Mouse (Mus musculus): ENCODE measurements around the gene Gm21731. TPM values are rescaled to one million over a fixed set of nuclear protein-coding genes. Genes with fewer than 3 reads are reported as not detected.
"Not testable (repeated sequence)": the region's sequence is repeated elsewhere in the genome, so short reads cannot be mapped to it uniquely, and the experiment has no call there.

Gene Gm21731
- not detected in 2 replicates for polyA plus RNA-seq (2015; fragmentation: Nextera tagmentation; extraction: Ambion mirVana)

DNA sequence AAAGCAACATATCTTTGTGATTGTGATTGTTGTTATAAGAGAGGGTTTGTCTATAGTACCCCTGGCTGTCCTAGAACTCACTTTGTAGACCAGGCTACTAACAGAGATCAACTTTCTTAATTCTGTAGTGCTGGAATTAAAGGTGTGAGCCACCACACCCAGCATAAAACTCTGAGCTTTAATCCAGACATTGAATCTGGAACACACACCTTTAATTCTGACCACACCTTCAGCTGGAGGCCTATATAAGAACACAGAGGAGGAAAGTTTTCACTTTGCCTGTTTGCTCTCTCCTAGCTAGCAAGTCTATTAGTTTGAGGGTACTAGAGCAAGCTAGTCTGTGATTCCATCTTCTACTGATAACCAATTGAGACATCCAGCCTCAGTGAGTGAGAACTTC lies at the start of gene Gm21731:
Gene Gm21731 (plus strand): TSS at position 301 of the 400 bp plus-strand sequence.
- not testable (repeated sequence) for H3K9ac ChIP-seq; H3K4me3 ChIP-seq; H3K27ac ChIP-seq; ATAC-seq (ENCODE audit: insufficient number of reproducible peaks, low FRiP score, low TSS enrichment, low read depth); H3K36me3 ChIP-seq; H3K4me2 ChIP-seq; H3K27me3 ChIP-seq; H3K9me3 ChIP-seq; H3K4me1 ChIP-seq

DNA sequence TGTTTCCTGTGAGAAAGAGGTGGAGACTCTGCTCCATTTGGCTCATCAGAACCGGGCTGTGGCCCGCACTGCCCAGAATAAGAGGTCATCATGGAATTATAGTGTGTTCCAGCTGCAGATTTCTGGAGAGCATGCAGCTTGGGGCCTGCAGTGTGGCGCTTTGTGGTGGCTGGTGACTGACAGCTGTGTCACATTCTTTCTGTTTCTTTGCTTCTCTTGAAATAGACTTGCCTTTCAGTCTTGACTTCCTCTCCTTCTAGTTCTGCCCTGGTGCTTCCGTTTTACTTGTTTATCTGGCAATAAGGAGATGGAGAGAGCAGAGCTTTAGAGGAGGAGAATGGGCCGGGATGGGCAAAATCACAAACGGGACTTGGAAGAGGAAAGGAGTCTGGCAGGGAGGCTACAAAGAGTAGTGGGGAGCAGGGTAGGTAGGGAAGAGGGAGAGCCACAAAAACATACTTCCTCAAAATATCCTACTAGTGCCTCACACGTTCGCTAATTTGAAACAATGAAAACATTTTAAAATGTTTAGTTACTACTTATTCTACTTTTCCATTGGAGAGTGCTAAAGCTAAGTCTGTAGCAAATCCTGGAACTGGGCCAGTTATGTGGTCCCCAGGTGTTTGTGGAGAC lies 42.6 kb upstream of the Gm21731 start:
- ATAC-seq (ENCODE audit: insufficient number of reproducible peaks, low FRiP score, low TSS enrichment, low read depth); H3K27ac ChIP-seq; H3K4me1 ChIP-seq; H3K27me3 ChIP-seq; H3K9me3 ChIP-seq; H3K4me3 ChIP-seq; H3K4me2 ChIP-seq; H3K36me3 ChIP-seq; H3K9ac ChIP-seq: not testable (repeated sequence)
- 78% methylated on average over 6 of the region's 8 CpGs for WGBS

DNA sequence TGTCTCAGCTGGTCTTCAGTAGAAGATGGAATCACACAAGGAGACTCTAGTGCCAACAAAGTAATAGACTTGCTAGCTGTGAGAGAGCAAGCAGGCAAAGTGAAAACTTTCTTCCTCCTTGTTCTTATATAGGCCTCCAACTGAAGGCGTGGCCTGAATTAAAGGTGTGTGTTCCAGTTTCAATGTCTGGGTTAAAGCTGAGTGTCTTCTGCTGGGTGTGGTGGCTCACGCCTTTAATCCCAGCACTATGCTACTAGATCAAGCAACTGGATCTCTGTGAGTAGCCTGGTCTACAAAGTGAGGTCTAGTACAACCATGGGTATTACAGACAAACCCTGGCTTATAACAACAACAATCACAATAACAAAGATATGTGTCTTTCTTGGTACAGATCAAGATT lies 23.1 kb upstream of the Gm21731 start, which contains the start of gene Gm21762:
Gene Gm21762 (minus strand): TSS at position 101 of the 400 bp plus-strand sequence.
- no CpG with 5 or more reads among the region's 2 CpGs for WGBS
- H3K27ac ChIP-seq; H3K4me1 ChIP-seq; H3K36me3 ChIP-seq; H3K4me3 ChIP-seq; ATAC-seq (ENCODE audit: insufficient number of reproducible peaks, low FRiP score, low TSS enrichment, low read depth); H3K4me2 ChIP-seq; H3K27me3 ChIP-seq; H3K9me3 ChIP-seq; H3K9ac ChIP-seq: not testable (repeated sequence)

DNA sequence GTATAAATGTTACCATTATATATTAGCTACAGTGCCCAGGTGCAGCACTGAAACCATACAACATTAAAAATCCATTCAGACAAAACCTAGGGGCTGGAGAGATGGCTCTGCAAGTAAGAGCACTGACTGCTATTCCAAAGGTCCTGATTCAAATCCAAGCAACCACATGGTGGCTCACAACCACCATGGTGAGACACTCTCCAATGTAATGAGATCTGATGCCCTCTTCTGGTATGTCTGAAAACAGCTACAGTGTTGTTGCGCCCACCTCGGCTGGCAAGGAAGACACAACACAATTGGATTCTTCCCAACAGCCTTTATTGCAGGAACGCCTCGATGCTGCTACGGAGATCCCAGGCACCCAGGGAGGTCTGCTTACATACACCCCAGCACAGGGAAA lies 18.0 kb upstream of the Gm21731 start:
- not testable (repeated sequence) for H3K4me1 ChIP-seq; H3K4me3 ChIP-seq; H3K9ac ChIP-seq; H3K36me3 ChIP-seq; H3K27ac ChIP-seq; H3K9me3 ChIP-seq; H3K4me2 ChIP-seq; H3K27me3 ChIP-seq; ATAC-seq (ENCODE audit: insufficient number of reproducible peaks, low FRiP score, low TSS enrichment, low read depth)
- WGBS = 88% methylated on average over 5 of the region's 5 CpGs

DNA sequence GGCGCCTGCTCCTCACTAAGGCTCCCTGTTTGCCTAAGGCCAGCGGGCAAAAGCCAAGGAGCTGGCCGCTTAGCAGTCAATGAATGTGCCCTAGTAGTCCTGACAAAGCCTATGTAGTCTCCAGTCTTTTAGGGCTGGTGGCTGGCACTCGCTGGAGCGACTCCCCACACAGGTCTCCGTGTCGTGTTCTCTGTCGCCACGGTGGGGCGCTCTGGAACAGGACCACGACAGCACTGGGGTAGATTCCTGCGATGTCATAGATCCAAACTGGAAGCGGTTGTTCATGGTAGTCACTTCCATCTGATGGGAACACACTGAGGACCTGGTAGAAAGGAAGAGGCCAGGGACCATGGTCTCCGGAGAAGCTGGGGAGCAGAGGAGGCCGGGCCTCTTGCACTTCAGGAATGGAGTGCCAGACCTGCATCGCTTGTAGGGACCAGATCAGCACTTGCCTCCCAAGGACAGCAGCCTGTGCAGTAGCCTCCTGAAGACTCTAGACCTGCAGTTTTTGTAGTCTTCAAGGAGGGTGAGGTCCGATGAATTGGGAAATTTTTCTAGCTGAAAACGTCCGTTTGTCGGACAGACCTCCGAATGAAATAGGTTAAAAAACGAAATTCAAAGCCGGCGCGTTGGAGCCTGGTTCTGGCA lies 15.8 kb upstream of the Gm21731 start:
- not testable (repeated sequence) for H3K4me3 ChIP-seq; H3K27me3 ChIP-seq; H3K27ac ChIP-seq; ATAC-seq (ENCODE audit: insufficient number of reproducible peaks, low FRiP score, low TSS enrichment, low read depth); H3K9ac ChIP-seq; H3K9me3 ChIP-seq; H3K36me3 ChIP-seq; H3K4me1 ChIP-seq; H3K4me2 ChIP-seq
- 95% methylated on average over 16 of the region's 25 CpGs for WGBS

DNA sequence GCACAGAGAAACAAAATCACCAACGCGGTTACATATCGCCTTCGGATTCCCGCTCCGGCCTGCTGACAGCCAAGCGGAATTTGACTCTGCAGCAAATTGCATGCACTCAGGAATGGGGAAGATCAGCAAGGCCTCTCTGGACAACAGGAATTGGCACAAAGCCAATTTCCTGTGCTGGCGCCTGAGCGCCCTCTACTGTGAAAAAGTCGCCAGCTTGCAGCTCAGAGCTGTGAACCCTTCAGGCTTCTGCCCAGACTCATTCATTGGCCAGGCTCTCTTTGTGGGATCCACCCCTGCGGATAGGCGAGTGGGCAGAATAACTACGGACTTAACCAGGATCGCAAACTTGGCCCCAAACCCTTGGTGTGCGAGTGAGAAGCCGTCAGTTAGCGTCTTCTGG lies 7.1 kb upstream of the Gm21731 start:
- H3K36me3 ChIP-seq; H3K4me2 ChIP-seq; H3K4me3 ChIP-seq; H3K9me3 ChIP-seq; H3K9ac ChIP-seq; H3K27me3 ChIP-seq; ATAC-seq (ENCODE audit: insufficient number of reproducible peaks, low FRiP score, low TSS enrichment, low read depth); H3K27ac ChIP-seq; H3K4me1 ChIP-seq: not testable (repeated sequence)
- WGBS = 91% methylated on average over 17 of the region's 17 CpGs

DNA sequence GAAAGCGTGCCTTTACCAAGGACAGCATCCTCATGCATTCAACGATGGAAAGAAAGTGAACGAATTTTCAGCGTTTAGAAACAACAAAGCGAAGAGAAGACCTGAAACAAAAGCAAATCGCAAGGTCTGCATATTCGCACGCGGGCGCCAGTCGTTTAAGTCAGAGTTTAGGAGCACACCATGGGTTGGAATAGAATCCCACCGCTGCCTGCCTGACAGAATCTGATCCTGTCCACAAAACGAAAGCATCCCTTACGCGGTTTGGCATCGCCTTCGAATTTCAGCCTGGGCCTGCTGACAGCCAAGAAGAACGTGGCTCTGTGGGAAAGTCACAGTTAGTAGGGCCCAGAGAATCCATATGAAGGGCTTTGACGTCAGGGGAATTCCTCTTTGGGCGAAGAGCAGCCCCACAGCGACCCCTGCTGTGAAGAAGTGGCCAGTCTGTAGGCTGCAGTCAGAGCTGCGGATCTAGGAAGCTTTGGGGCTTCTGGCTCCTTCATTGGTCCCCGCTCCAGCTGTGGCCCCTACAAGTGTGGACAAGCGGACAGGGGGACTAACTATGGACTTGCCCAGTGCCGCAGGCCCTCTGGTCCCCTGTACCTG lies 6.4 kb upstream of the Gm21731 start:
- ATAC-seq (ENCODE audit: insufficient number of reproducible peaks, low FRiP score, low TSS enrichment, low read depth) = not testable (repeated sequence)

DNA sequence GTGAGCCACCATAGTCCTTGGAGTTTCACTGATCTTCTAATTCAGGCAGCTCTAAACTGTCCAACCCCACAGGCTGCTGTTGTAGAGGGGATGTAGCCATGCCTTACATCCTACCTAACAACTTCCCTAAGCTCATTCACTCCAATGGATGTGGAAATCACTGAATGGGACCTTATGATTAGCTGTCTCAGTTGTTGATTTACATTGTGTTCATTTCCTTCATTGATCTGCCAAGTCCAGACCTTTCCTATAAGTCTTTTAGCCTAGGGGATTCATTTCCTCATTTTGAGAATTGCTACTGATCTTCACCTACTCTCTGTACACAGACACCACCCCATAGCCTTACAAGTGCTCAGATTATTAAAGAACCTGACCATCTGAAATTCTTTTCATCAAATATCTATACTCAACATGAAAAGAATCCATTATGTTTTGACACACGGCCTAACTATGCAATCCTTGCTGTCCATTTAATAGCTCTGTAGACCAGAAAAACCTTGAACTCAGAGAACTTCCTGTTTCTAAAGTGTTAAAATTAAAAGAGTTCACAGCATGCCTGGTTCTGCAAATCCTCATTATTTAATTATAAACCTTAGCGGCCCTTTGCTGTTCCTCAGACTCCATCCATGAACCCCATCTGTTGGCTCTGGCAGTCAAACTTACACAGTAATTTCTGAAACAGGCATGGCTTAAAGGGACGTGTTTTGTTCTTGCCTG lies 12.5 kb downstream of the Gm21731 start:
- H3K27ac ChIP-seq; H3K4me3 ChIP-seq; H3K9me3 ChIP-seq; ATAC-seq (ENCODE audit: insufficient number of reproducible peaks, low FRiP score, low TSS enrichment, low read depth); H3K9ac ChIP-seq; H3K4me2 ChIP-seq; H3K4me1 ChIP-seq; H3K36me3 ChIP-seq; H3K27me3 ChIP-seq: not testable (repeated sequence)
- WGBS = 68% methylated on average over 2 of the region's 3 CpGs

More for the DNA sequence above, 6.4 kb upstream of the Gm21731 start:
- not testable (repeated sequence) for H3K27me3 ChIP-seq, H3K9me3 ChIP-seq, H3K4me3 ChIP-seq, H3K36me3 ChIP-seq, H3K9ac ChIP-seq, H3K27ac ChIP-seq, H3K4me2 ChIP-seq, H3K4me1 ChIP-seq
- 69% methylated on average over 13 of the region's 25 CpGs for WGBS

DNA sequence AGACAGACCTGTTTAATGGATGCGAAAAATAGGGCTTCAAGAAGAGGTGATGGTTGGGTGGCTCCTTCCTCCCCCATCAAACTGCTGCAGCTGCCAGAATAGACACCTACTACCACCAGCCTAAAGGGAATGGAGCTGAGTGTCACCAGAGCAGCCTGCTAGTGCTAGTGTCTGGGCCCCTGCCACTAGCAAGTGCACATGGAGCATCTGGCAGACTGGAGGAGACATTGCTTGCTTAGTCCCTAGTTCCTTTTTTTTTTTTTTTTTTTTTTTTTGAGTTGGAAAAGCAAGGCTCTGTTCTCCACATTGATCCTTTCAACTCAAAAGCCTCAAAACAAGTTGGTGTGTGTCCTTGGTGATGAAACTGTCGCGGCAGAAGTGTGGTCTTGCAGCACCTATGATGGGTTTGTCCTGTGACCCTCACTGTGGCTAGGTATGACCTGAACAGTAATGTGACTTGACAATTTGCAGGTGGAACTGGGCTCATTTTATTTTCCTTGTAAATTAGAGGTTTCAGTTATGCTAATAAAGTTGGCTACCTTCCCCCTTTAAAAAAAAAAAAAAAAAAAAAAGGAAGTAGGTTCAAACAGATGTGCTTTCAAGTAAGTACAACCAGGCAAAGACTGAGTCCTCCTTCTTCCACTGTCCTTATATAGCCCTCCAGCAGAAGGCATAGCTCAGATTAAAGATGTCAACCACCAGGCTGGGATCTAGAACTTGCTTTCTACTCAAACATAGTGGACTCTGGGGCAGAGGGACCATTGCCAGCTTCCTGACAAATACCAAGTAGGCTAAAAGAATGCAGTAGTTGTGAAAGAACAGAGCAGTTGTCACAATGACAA lies 20.1 kb downstream of the Gm21731 start:
- not testable (repeated sequence) for H3K9ac ChIP-seq; H3K36me3 ChIP-seq; H3K27ac ChIP-seq; H3K4me1 ChIP-seq; H3K4me2 ChIP-seq; H3K4me3 ChIP-seq; ATAC-seq (ENCODE audit: insufficient number of reproducible peaks, low FRiP score, low TSS enrichment, low read depth); H3K9me3 ChIP-seq; H3K27me3 ChIP-seq
- WGBS = 86% methylated on average over 3 of the region's 3 CpGs

DNA sequence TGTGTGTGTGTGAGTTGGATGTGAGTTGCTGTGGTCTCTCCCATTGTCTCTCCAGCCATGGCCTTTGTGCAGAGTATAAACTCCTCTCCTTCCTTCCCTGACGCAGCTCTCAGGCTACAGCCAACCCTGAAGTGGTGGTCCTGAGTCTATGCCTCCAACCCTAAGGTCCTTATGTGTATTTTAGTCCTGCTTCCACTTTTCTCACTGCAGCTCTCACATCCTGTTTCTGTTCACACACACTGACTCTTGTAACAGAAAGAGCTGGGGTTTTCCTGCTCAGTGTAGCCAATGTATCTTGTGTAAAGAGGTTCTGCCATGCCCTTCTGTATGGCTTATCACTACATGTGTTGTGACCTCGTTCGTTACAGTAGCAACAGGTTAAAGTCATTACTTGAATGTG lies 20.8 kb downstream of the Gm21731 start:
- H3K36me3 ChIP-seq; ATAC-seq (ENCODE audit: insufficient number of reproducible peaks, low FRiP score, low TSS enrichment, low read depth): not testable (repeated sequence)
- whole genome bisulfite sequencing = 60% methylated on average over 3 of the region's 3 CpGs

DNA sequence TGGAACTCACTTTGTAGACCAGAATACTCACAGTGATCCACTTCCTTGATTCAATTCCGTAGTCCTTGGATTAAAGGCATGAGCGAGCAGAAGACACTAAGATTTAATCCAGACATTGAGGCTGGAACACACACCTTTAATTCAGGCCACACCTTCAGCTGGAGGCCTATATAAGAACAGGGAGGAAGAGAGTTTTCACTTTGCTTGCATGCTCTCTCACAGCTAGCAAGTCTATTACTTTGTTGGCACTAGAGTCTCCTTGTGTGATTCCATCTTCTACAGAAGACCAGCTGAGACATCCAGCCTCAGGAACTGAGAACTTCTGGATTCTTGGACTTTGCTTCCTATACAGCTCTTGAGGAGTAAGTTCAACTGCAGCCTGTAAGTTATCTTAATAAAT lies 24.0 kb downstream of the Gm21731 start, which contains the start of gene AF067061:
Gene AF067061 (plus strand): TSS at position 245 of the 400 bp plus-strand sequence.
- H3K4me3 ChIP-seq; H3K4me1 ChIP-seq; H3K4me2 ChIP-seq; H3K27me3 ChIP-seq; H3K27ac ChIP-seq; H3K9ac ChIP-seq; H3K36me3 ChIP-seq; ATAC-seq (ENCODE audit: insufficient number of reproducible peaks, low FRiP score, low TSS enrichment, low read depth); H3K9me3 ChIP-seq: not testable (repeated sequence)
- WGBS = 85% methylated on average over 2 of the region's 2 CpGs

More for the DNA sequence above, 20.8 kb downstream of the Gm21731 start:
- not testable (repeated sequence) for H3K27me3 ChIP-seq, H3K4me3 ChIP-seq, H3K27ac ChIP-seq, H3K9ac ChIP-seq, H3K4me1 ChIP-seq, H3K9me3 ChIP-seq, H3K4me2 ChIP-seq
